Mouse (Mus musculus): ENCODE results near the gene Gucy1a1. TPM values are rescaled to one million over a fixed set of nuclear protein-coding genes. Genes with fewer than 3 reads are reported as not detected.

The Gucy1a1 gene
- polyA plus RNA-seq, 1 experiment: 0.52 TPM

- TF ChIP-seq POLR2A (IDR thresholded peaks at IDR 0.05; ENCODE audit: insufficient read depth, low read length) (no peak), CTCF (IDR thresholded peaks at IDR 0.05; ENCODE audit: low read depth, low read length) (no peak), EP300 (IDR thresholded peaks at IDR 0.05; ENCODE audit: insufficient read depth, low read depth, low read length) (no peak)
- Histone ChIP-seq H3K9ac (ENCODE audit: low read depth, poor library complexity, severe bottlenecking) (no peak overlapping the region), H3K4me3 (ENCODE audit: low read depth, low read length) (no peak overlapping the region), H3K9me3 (replicated peaks; ENCODE audit: control insufficient read depth, insufficient read depth, low read length, poor library complexity, severe bottlenecking) (no peaks in the 10 kb centered on the region), H3K27me3 (ENCODE audit: control insufficient read depth, insufficient read depth, low read length, poor library complexity, severe bottlenecking) (no peaks in the 10 kb centered on the region), H3K27ac (ENCODE audit: insufficient read depth, low read length) (no peak overlapping the region), H3K36me3 (ENCODE audit: control insufficient read depth, insufficient read depth, low read length, poor library complexity, severe bottlenecking) (no peaks in the 10 kb centered on the region), H3K4me1 (ENCODE audit: control insufficient read depth, insufficient read depth, low read length) (no peaks in the 10 kb centered on the region)
These were observed 101.9 kb downstream of the Gucy1a1 start for GRCm38 (mm10) chr3:82043676-82044075.

Other genes with a start within 250 kb of the Gucy1a1 start
- 2.0 and 2.3 TPM in 2 replicates for gene Ctso, start 213.2 kb downstream of the Gucy1a1 start, polyA plus RNA-seq (2011; ENCODE audit: insufficient read depth, insufficient read length, low read depth, missing spikeins)
- not detected in 2 replicates for gene Tdo2, start 169.6 kb downstream of the Gucy1a1 start, polyA plus RNA-seq (2011; ENCODE audit: insufficient read depth, insufficient read length, low read depth, missing spikeins)
- not detected in 2 replicates for gene Asic5, start 163.5 kb downstream of the Gucy1a1 start, polyA plus RNA-seq (2011; ENCODE audit: insufficient read depth, insufficient read length, low read depth, missing spikeins)
- 0.37 and 0.76 TPM in 2 replicates for gene Gucy1b1, start 71.1 kb downstream of the Gucy1a1 start, polyA plus RNA-seq (2011; ENCODE audit: insufficient read depth, insufficient read length, low read depth, missing spikeins)
- 10.2 and 12.3 TPM in 2 replicates for gene Map9, start 212.3 kb upstream of the Gucy1a1 start, polyA plus RNA-seq (2011; ENCODE audit: insufficient read depth, insufficient read length, low read depth, missing spikeins)